Mouse (Mus musculus) small intestine, adult 2 months (tissue): Measurements from ENCODE around the gene Cav3.

ENCODE experiments used
- CTCF ChIP-seq: fragments of 200-500 bp; IDR thresholded peaks from 2 replicates; pipeline ENCODE4 v1.5.1; 2012; ENCODE audit warnings: low read depth, mild to moderate bottlenecking, control low read depth, inconsistent platforms, low read length, moderate library complexity, mixed read lengths; ENCODE audit not compliant: insufficient replicate concordance, insufficient read length; ENCODE audit errors: extremely low read depth
- POLR2A ChIP-seq: fragments of 200-500 bp; IDR thresholded peaks from 2 replicates; pipeline ENCODE4 v1.6.1; 2012; ENCODE audit warnings: low read depth, mild to moderate bottlenecking, control low read depth, inconsistent platforms, low read length, moderate library complexity

GRCm38 (mm10) chr6:112495219-112495618 is 35.9 kb downstream of the Cav3 start:
- TF ChIP-seq CTCF (no peak), POLR2A (no peak)
